Mouse (Mus musculus): ENCODE data around the gene Zfp560. TPM values are rescaled to one million over a fixed set of nuclear protein-coding genes. Genes with fewer than 3 reads are reported as not detected.

Gene Zfp560
- polyA plus RNA-seq, 1 experiment from 2014 or later = 37.2 TPM

Other genes starting within 250 kb of the Zfp560 start
- gene Olfr870, start 211.1 kb downstream of the Zfp560 start, polyA plus RNA-seq (2016; fragmentation: Nextera tagmentation; extraction: Ambion mirVana) = not detected in 2 replicates
- gene Olfr871, start 173.0 kb downstream of the Zfp560 start, polyA plus RNA-seq (2016; fragmentation: Nextera tagmentation; extraction: Ambion mirVana) = not detected in 2 replicates
- not detected in 2 replicates for gene Olfr872, start 148.1 kb downstream of the Zfp560 start, polyA plus RNA-seq (2016; fragmentation: Nextera tagmentation; extraction: Ambion mirVana)
- gene Olfr39, start 102.8 kb downstream of the Zfp560 start, polyA plus RNA-seq (2016; fragmentation: Nextera tagmentation; extraction: Ambion mirVana) = not detected in 2 replicates
- gene Olfr873, start 86.6 kb downstream of the Zfp560 start, polyA plus RNA-seq (2016; fragmentation: Nextera tagmentation; extraction: Ambion mirVana) = not detected in 2 replicates
- gene Olfr18, start 49.1 kb downstream of the Zfp560 start, polyA plus RNA-seq (2016; fragmentation: Nextera tagmentation; extraction: Ambion mirVana) = not detected in 2 replicates
- 32.1 and 36.5 TPM in 2 replicates for gene Zfp26, start 75.0 kb upstream of the Zfp560 start, polyA plus RNA-seq (2016; fragmentation: Nextera tagmentation; extraction: Ambion mirVana)
- 29.1 and 32.5 TPM in 2 replicates for gene Zfp426, start 107.6 kb upstream of the Zfp560 start, polyA plus RNA-seq (2016; fragmentation: Nextera tagmentation; extraction: Ambion mirVana)
- gene Zfp266, start 136.2 kb upstream of the Zfp560 start, polyA plus RNA-seq (2016; fragmentation: Nextera tagmentation; extraction: Ambion mirVana) = 160 and 165 TPM in 2 replicates
- 28.2 and 30.5 TPM in 2 replicates for gene Zfp846, start 196.1 kb upstream of the Zfp560 start, polyA plus RNA-seq (2016; fragmentation: Nextera tagmentation; extraction: Ambion mirVana)

Measured in forebrain, embryonic 12.5 days (tissue).